15 mouse cellular contexts compared by ENCODE assay signal in genomic region chr1:66394944-66395637, GRCm38 (mm10).
DNase-seq lines count a peak whose midpoint lies in the region; ATAC-seq lines count a peak whose summit lies in the region.
"Had no signal": no experiment of that assay in that cellular context is flagged by ENCODE, and none has a peak within 500 bp of the region (broad histone marks: within the 10 kb centered on the region; RNA-seq: fewer than 3 reads in every experiment).

No protein-coding gene starts in this region.

- 50% methylated on average over 8 of the region's 8 CpGs for WGBS in embryonic facial prominence, embryonic 11.5 days
- WGBS in embryonic facial prominence, embryonic 10.5 days: 54% methylated on average over 8 of the region's 8 CpGs
- WGBS in midbrain, embryonic 13.5 days: 44% methylated on average over 8 of the region's 8 CpGs
- WGBS in midbrain, embryonic 10.5 days: 58% methylated on average over 8 of the region's 8 CpGs
- WGBS in hindbrain, embryonic 14.5 days: 32% methylated on average over 8 of the region's 8 CpGs

- DNase-seq in embryonic facial prominence, embryonic 11.5 days (ENCODE audit: low spot score): peak; percentile 24
- DNase-seq in embryonic facial prominence, embryonic 10.5 days (ENCODE audit: low spot score): no peak
- DNase-seq in midbrain, embryonic 10.5 days (ENCODE audit: low spot score): no peak
- DNase-seq in hindbrain, embryonic 14.5 days (ENCODE audit: low spot score): peak; percentile 65
- peak; percentile 38 for DNase-seq in retina, embryonic 14.5 days (ENCODE audit: low spot score)
- no peak for DNase-seq in right cerebral cortex, postnatal 10 days (ENCODE audit: low spot score in 2 of 2)
- DNase-seq in right cerebral cortex, postnatal 36 days (ENCODE audit: low spot score in 2 of 2): no peak
- DNase-seq: adrenal gland, adult 2 months; cerebellum, postnatal 25 days; heart, adult 18-20 months; heart, postnatal 10 days; kidney, postnatal 4 days; liver had no signal

- H3K27ac ChIP-seq in embryonic facial prominence, embryonic 11.5 days (replicated peaks; ENCODE audit: low read depth, low read length): no peak overlapping the region
- no peak overlapping the region for H3K27ac ChIP-seq in embryonic facial prominence, embryonic 10.5 days (replicated peaks)
- peak overlapping the region; percentile 39; the same call in 1 of the 2 replicates for H3K27ac ChIP-seq in midbrain, embryonic 13.5 days
- no peak overlapping the region for H3K27ac ChIP-seq in midbrain, embryonic 10.5 days (replicated peaks)
- H3K27ac ChIP-seq in hindbrain, embryonic 14.5 days: peak overlapping the region; percentile 38

- H3K9ac ChIP-seq in embryonic facial prominence, embryonic 11.5 days (replicated peaks; ENCODE audit: low read length): no peak overlapping the region
- H3K9ac ChIP-seq in midbrain, embryonic 13.5 days (replicated peaks): no peak overlapping the region
- 0 out of 2 replicates have a peak overlapping the region, but pooled peaks have one; percentile 6 for H3K9ac ChIP-seq in hindbrain, embryonic 14.5 days

- H3K4me1 ChIP-seq in embryonic facial prominence, embryonic 11.5 days (ENCODE audit: control insufficient read depth, insufficient read depth, low read length): no peaks in the 10 kb centered on the region
- H3K4me1 ChIP-seq in embryonic facial prominence, embryonic 10.5 days: no peaks in the 10 kb centered on the region
- H3K4me1 ChIP-seq in midbrain, embryonic 13.5 days (replicated peaks): peaks cover 31% of the 10 kb centered on the region
- peaks cover 18% of the 10 kb centered on the region; the same call in 1 of the 2 replicates for H3K4me1 ChIP-seq in midbrain, embryonic 10.5 days
- peaks cover 28% of the 10 kb centered on the region for H3K4me1 ChIP-seq in hindbrain, embryonic 14.5 days (replicated peaks; ENCODE audit: control insufficient read depth, insufficient read depth, low read length)

- no peaks in the 10 kb centered on the region for H3K9me3 ChIP-seq in embryonic facial prominence, embryonic 11.5 days (replicated peaks; ENCODE audit: control insufficient read depth, low read length)
- H3K9me3 ChIP-seq in embryonic facial prominence, embryonic 10.5 days: no peaks in the 10 kb centered on the region
- no peaks in the 10 kb centered on the region for H3K9me3 ChIP-seq in midbrain, embryonic 13.5 days
- H3K9me3 ChIP-seq in midbrain, embryonic 10.5 days (replicated peaks): no peaks in the 10 kb centered on the region
- no peaks in the 10 kb centered on the region for H3K9me3 ChIP-seq in hindbrain, embryonic 14.5 days (ENCODE audit: control insufficient read depth, low read length)

- H3K36me3 ChIP-seq in embryonic facial prominence, embryonic 11.5 days (replicated peaks; ENCODE audit: control insufficient read depth, insufficient read depth, low read depth, low read length): no peaks in the 10 kb centered on the region
- H3K36me3 ChIP-seq in embryonic facial prominence, embryonic 10.5 days (replicated peaks): no peaks in the 10 kb centered on the region
- H3K36me3 ChIP-seq in midbrain, embryonic 13.5 days: peaks cover 6% of the 10 kb centered on the region
- peaks cover 7% of the 10 kb centered on the region; the same call in 1 of the 2 replicates for H3K36me3 ChIP-seq in midbrain, embryonic 10.5 days
- H3K36me3 ChIP-seq in hindbrain, embryonic 14.5 days (replicated peaks; ENCODE audit: control insufficient read depth, insufficient read depth): peaks cover 8% of the 10 kb centered on the region; the same call in 1 of the 2 replicates

- no peak for ATAC-seq in embryonic facial prominence, embryonic 11.5 days (replicated peaks; ENCODE audit: insufficient number of reproducible peaks, low FRiP score, low TSS enrichment, low read depth)
- ATAC-seq in midbrain, embryonic 13.5 days: peak; percentile 44; the same call in 1 of the 2 replicates
- ATAC-seq in hindbrain, embryonic 14.5 days (ENCODE audit: low FRiP score): no peak
- ATAC-seq: intestine, postnatal 0 days had no signal

- H3K4me2 ChIP-seq in embryonic facial prominence, embryonic 11.5 days (ENCODE audit: low read depth, low read length): no peak overlapping the region
- no peak overlapping the region for H3K4me2 ChIP-seq in midbrain, embryonic 13.5 days (replicated peaks)
- peak overlapping the region; percentile 13 for H3K4me2 ChIP-seq in hindbrain, embryonic 14.5 days (replicated peaks)

- no peaks in the 10 kb centered on the region for H3K27me3 ChIP-seq in embryonic facial prominence, embryonic 11.5 days (ENCODE audit: control insufficient read depth, insufficient read depth, low read length)
- no peaks in the 10 kb centered on the region for H3K27me3 ChIP-seq in embryonic facial prominence, embryonic 10.5 days (replicated peaks; ENCODE audit: low read depth, poor library complexity, severe bottlenecking)
- no peaks in the 10 kb centered on the region for H3K27me3 ChIP-seq in midbrain, embryonic 13.5 days
- H3K27me3 ChIP-seq in midbrain, embryonic 10.5 days (ENCODE audit: low read depth, poor library complexity, severe bottlenecking): no peaks in the 10 kb centered on the region
- H3K27me3 ChIP-seq in hindbrain, embryonic 14.5 days (ENCODE audit: control insufficient read depth, insufficient read depth, low read length): no peaks in the 10 kb centered on the region

- no peak overlapping the region for H3K4me3 ChIP-seq in embryonic facial prominence, embryonic 11.5 days (ENCODE audit: low read depth, low read length)
- H3K4me3 ChIP-seq in embryonic facial prominence, embryonic 10.5 days: no peak overlapping the region
- no peak overlapping the region for H3K4me3 ChIP-seq in midbrain, embryonic 13.5 days (replicated peaks)
- H3K4me3 ChIP-seq in midbrain, embryonic 10.5 days: no peak overlapping the region
- no peak overlapping the region for H3K4me3 ChIP-seq in hindbrain, embryonic 14.5 days (replicated peaks; ENCODE audit: low read length)

Comparison
In these comparisons a context has a peak if more than half of its experiments do, and no peak if none do; other contexts are left out.
1. DNase-seq: peak in embryonic facial prominence, embryonic 11.5 days (single experiment), hindbrain, embryonic 14.5 days (single experiment) and retina, embryonic 14.5 days (single experiment); none in embryonic facial prominence, embryonic 10.5 days (single experiment), midbrain, embryonic 10.5 days (single experiment), right cerebral cortex, postnatal 10 days (0 of 2) and right cerebral cortex, postnatal 36 days (0 of 2).
2. H3K27ac ChIP-seq: peak in midbrain, embryonic 13.5 days (single experiment) and hindbrain, embryonic 14.5 days (single experiment); none in embryonic facial prominence, embryonic 11.5 days (single experiment), embryonic facial prominence, embryonic 10.5 days (single experiment) and midbrain, embryonic 10.5 days (single experiment).